Mouse (Mus musculus): ENCODE results near the gene Snx4.

Snx4 gene

DNA sequence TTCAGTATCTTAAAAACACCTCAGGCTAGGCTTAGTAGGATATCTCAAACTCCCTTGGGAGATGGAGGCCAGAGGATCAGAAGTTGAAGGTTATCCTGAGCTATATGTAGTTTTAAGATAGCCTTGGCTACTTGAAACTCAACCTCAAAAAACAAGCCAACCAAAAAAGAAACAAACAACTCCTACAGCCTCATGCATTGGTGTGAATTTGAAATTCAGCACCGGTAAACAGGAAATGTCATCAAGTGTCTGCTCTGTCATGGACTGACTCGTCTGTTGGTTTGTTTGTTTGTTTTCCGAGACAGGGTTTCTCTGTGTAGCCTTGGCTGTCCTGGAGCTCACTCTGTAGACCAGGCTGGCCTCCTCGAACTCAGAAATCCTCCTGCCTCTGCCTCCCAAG lies 20.6 kb downstream of the Snx4 start:
- DNase-seq (ENCODE audit: low spot score) = no peak

GRCm38 (mm10) chr16:33283079-33283478 lies 31.8 kb downstream of the Snx4 start:
- no peak for DNase-seq (ENCODE audit: low spot score)

DNA sequence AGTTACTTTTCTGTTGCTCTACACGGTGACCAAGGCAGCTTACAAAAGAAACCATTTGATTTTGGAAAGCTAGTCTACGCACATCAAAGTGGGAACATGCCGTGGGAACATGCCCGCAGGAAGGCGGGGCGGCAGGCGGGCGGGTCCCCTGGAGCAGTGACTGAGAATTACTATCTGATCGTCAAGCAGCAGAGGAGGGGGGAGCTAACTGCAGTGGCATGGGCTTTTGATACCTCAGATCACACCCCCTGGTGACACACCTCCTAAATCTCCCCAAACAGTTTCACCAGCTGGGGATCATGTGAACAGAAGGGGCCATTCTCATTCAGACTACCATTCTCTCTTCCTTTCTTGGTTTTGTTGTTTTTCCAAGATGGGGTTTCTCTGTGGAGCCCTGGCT lies 37.3 kb downstream of the Snx4 start:
- no peak for DNase-seq (ENCODE audit: low spot score)

DNA sequence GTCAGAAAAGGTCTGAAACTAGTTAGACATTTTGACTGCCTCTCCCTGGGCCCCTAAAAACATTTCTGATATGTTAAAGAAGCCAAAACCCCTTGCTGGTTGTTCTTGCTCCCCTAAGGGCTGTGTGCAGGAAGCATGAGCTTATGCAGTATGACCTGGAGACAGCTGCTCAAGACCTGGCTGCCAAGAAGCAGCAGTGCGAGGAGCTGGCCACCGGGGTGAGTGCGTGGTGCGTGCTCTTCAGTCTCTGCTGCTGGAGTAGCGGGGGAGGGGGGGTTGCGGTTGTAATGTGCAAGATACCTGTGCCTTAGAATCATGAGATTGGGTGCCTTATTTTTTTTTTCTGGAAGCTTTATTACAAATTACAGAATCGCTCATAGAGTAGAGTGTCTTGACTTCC lies 38.7 kb downstream of the Snx4 start:
- no peak for DNase-seq (ENCODE audit: low spot score)

GRCm38 (mm10) chr16:33292241-33292640 lies 41.0 kb downstream of the Snx4 start:
- DNase-seq (ENCODE audit: low spot score) = no peak

DNA sequence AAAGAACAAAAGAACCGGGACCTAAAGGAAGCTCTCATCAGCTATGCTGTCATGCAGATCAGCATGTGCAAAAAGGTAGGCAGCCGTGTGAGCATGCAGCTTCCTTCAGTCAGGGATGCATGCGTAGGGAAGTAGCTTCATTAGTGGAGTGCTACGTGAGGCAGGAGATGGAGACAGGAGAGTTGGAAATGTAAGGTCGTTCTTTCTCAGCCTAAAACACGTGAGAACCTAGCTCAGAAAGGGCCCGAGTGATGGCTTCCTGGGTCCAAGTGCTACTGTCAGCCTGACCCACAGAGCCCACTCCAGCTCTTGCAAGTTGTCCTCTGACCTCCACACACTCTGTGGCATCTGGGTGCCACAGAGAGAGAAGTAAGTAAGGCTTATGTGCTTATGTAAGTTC lies 43.4 kb downstream of the Snx4 start:
- DNase-seq (ENCODE audit: low spot score) = no peak

GRCm38 (mm10) chr16:33295321-33295720 lies 44.1 kb downstream of the Snx4 start:
- DNase-seq (ENCODE audit: low spot score) = no peak

- no peak for DNase-seq (ENCODE audit: low spot score)
Measured at GRCm38 (mm10) chr16:33297493-33297892, 46.3 kb downstream of the Snx4 start.

- DNase-seq (ENCODE audit: low spot score) = peak; percentile 67
Measured at GRCm38 (mm10) chr16:33306633-33307070, 55.4 kb downstream of the Snx4 start.

GRCm38 (mm10) chr16:33307761-33308160 lies 56.5 kb downstream of the Snx4 start:
- DNase-seq (ENCODE audit: low spot score) = no peak

GRCm38 (mm10) chr16:33309066-33309465 lies 57.8 kb downstream of the Snx4 start:
- DNase-seq (ENCODE audit: low spot score) = no peak

GRCm38 (mm10) chr16:33315611-33316010 lies 64.4 kb downstream of the Snx4 start:
- DNase-seq (ENCODE audit: low spot score) = no peak

DNA sequence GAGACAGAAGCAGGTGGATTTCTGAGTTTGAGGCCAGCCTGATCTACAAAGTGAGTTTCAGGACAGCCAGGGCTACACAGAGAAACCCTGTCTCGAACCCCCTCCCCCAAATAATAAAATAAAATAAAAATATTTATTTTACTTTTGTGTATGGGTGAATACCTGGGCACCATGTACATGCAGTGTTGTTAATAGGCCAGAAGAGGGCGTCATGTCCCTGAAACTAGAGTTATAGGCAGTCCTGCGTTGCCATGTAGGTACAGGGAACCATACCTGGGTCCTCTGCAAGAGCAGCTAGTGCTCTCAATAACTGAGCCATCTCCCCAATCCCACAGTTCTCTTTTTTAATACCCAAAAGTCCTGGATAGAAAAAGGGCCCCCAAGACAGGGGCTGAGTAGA lies 66.4 kb downstream of the Snx4 start:
- DNase-seq (ENCODE audit: low spot score) = no peak

DNA sequence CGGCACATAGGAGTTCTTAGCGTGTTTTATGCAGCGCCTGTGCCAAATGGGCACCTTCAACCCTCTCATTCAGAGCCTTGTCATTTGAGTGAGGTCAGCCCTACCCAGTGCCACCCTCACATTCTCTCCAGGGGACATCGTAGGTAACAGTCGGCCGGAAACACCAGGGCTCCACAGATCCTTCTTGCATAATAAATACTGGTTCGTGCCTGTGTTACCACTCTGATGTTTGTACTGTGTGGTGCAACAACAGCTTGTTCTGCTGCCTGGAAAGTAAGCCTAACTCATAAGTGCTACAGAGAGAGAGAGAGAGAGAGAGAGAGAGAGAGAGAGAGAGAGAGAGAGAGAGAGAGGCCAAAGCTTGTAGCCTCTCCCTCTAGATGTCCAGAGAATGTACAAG lies 66.8 kb downstream of the Snx4 start:
- DNase-seq (ENCODE audit: low spot score) = no peak

DNA sequence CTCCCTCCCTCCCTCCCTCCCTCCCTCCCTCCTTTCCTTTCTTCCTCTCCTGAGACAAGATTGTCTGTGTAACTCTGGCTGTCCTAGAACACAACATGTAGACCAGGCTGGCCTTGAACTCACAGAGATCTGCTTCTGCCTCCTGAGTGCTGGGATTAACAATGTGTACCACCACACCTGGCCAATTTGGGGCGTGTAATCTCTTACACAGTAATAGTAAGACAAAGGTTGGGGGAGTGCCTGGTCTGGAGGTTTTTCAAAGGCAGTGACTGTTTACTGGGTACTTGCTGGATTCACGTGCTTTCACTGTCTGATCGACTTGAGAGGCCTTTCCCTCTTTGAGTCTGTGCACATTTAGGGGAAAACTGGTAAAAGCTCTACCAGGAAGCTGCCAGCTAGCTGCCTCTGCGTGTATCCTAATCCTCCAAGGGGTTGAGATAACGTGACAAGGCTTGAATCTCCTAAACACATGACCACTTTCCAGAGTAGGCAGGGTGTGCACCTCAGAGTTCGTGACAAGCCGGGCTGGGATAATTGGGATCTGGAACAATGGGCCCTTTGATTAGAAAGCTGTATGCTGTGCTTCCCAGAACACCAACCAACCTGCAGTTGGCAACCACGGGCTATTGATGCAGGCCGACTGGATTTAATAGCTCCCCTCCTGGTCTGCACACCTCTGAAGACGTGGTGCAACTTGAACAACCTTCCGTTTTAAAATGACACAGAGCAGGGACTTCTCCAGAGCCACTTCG lies 74.6 kb downstream of the Snx4 start:
- DNase-seq (ENCODE audit: low spot score) = no peak

GRCm38 (mm10) chr16:33326589-33326988 lies 75.3 kb downstream of the Snx4 start:
- DNase-seq (ENCODE audit: low spot score) = no peak

DNA sequence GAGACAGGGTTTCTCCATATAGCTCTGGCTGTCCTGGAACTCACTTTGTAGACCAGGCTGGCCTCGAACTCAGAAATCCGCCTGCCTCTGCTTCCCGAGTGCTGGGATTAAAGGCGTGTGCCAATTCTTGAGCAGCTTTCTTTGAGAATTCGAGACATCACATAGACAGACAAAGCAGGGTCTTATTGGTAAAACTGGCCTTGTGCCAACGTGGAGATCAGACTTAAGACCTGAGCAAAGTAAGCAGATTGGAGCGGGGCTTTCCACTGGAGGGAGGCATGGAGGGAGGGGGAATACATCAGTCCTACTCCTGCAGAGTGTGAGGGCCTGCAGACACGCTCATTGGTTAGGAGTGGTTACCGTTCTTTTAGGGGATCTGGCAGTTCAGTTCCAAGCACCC lies 75.9 kb downstream of the Snx4 start:
- DNase-seq (ENCODE audit: low spot score) = no peak

- DNase-seq (ENCODE audit: low spot score) = no peak
Measured at GRCm38 (mm10) chr16:33333015-33333414, 81.8 kb downstream of the Snx4 start.

GRCm38 (mm10) chr16:33337177-33337576 lies 85.9 kb downstream of the Snx4 start:
- DNase-seq (ENCODE audit: low spot score) = peak; percentile 74

DNA sequence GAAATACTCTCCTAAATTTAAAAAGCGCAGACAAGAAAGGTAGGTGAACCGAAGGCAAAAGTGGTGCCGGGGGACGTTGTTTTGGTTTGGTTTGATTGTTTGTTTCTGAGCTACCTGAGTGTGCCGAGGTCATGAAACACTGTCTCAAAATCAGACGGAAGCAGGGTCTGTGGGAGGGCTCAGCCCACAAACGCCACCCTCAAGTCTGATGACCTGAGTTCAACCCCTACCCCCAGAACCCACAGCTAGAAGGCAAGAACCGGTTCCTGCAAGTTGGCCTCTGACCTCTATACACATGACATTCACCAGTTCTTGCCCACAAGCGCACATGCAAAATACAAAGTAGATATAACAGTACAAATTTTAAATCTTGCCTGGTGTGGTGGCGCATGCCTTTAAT lies 86.4 kb downstream of the Snx4 start:
- peak; percentile 12 for DNase-seq (ENCODE audit: low spot score)

DNA sequence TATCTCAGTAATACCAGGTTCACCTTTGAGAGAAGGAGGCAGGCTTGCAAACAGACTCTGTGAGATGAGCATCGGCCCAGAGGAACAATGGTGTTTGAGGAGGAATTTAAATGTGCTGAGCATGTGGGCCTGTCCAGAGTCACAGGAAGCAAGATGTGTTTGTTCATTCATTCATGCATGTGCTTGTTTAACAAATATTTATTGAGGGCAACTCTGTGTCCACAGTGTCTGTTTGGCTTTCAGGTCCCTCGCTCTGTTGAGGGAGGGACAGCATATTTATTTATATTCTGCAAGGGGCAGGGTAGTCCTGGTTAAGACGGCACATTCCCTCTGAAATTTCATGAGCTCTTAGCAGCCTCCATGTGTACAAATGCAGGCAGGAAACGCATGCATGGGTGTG lies 87.2 kb downstream of the Snx4 start:
- DNase-seq (ENCODE audit: low spot score) = peak; percentile 37

DNA sequence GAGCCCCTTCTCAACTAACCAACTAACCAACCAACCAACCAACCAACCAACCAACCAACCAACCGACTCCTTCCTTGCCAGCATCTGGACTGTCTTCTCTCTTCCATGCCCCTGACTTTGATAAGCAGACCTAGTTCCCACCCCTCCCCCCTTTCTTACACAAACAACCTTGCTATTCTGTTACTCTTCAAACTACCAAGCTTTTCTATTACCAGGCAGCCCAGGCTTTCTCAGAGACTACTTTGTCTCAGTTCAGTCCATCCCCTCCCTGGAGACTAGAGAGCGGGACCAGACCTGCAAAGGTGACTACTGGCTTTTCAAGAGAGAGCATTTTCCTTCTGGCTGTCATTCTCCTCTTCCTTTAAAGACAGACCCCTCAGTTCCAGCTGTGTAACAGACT lies 88.2 kb downstream of the Snx4 start:
- peak; percentile 72 for DNase-seq (ENCODE audit: low spot score)

DNA sequence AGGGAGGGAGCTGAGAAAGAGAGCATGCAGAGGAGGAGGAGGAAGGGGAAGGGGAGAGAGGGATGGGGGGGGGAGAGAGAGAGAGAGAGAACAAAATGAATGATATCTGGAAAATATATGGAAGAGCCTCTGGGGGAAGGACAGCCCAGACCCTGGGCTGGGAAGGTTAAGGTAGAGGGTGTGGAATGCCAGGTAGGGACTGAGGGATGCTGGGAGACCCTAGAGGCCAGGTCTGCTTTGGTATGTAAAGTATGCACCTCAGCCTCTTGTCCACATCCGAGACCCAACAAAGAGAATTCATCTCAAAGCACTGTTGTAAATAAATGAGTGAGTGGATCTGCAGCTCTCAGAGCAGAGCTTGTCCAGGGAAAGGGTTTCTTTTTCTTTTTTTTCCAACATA lies 91.1 kb downstream of the Snx4 start:
- peak; percentile 13 for DNase-seq (ENCODE audit: low spot score)

DNA sequence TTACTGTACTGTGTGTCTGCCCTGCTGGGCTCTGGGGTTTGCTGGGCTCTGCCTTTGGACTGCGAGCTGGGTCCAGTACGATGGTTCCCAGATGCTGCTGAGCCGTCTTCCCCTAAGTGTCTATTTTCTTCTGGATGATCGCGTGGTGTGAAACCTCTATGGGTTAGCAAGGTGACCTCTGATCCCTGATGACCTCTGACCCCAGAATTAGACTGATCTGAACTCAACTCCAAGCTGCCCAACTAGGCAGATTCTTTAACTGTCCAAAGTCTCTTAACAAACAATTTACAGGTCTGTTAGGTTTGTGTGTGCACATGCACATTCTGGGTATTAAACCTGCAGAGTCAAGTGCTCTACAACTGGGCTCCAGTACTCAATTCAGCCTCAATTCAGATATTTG lies 91.9 kb downstream of the Snx4 start:
- DNase-seq (ENCODE audit: low spot score) = peak; percentile 75
